Mouse (Mus musculus): Measurements from ENCODE around the gene Fam198b.

Gene Fam198b

DNA sequence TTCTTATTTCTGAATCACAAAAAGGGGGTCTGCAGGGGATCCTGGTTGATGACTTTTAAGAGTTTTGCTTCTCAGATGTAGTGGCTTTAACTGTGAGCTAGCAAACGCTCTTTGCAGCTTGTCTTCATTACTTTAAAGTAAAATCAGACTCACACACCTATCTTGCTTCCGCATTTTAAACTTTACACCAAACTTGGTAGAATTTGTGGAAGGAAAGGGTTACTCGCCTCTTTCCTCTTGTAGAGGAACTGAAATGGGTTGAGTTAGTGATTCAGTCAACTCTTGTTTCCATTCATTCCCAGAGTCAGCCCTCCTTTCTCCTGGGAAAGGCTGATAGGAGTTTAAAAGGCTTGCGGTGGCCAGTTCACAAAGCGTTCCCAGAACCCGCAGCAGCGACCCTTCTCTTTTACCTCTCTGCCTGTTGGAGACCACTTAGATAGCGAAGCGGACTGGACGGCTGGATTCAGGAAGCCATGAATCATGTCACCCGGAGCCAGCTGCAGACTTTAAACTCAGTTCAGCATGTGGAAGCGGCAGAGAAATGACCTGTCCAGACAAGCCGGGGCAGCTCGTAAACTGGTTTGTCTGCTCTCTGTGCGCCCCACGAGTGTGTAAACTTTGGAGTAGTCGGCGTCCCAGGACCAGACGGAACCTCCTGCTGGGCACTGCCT is 1.5 kb downstream of the Fam198b start:
- DNase-seq = peak; percentile 73

DNA sequence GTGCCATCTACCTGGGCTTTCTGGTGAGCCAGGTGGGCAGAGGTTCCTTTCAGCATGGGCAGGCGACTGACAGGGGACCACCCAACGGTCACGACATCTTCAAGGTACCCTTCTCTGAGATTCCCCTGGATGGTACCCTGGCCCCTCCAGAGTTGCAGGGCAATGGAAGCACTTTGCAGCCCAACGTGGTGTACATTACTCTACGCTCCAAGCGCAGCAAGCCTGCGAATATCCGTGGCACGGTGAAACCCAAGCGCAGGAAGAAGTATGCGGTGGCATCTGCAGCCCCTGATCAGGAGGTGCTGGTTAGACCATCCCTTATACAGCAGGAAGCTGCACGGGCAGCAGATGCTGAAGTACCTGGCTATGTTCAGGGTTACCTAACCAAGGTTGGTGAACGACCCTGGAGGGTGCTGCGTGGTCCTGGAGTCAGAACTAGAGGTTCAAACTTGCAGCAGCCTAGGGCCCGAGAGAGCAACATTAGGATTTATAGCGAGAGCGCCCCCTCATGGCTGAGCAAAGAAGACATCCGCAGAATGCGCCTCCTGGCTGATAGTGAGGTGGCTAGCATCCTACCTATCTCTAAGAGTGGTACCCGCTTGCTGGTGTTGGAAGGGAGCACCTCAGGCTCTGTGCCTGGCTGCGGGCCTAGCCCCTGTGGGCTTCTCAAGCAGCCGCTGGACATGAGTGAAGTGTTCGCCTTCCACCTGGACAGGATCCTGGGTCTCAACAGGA is 2.2 kb downstream of the Fam198b start:
- DNase-seq = peak; percentile 26

GRCm38 (mm10) chr3:79887161-79887855 is 3.0 kb downstream of the Fam198b start:
- no peak for DNase-seq

- DNase-seq = no peak
Measured at GRCm38 (mm10) chr3:79887966-79888365, 3.6 kb downstream of the Fam198b start.

DNA sequence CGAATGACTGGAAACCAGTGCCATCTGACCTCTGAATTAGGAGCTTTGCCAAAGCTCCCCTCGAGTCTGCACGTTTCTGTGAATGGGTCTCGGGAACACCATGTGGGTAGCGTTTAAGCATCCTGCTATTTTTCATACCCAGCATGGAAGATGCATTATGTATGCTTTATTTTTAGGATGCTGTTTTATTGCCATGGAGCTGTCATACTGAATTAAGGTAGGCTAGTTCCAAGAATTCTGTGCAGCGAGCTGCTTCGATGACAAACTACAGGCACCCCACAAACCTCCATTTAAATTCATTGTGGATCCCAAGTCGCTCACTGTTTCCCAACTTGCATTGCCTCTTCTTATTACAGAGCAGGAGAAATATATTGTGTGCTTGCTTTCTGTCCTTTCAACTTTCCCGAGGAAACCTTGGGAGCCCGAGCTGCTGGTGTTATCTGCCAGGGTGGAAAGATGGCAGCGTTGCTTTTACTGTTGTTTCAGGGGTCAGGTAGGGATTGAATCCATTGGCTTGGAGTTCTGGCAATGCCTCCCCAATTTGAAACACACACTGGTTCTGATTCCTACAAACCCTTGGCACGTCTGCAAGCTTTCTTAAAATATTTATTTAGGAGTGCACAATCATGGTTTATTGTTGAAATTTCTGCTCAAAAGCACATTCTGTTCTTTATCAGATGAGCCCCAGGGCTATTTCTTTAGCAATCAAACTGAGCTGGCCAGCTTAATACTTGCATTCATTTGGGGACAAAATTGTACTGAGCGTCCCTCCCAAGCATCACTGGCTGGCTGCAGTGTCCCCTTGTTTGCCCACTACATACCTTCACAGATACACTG is 13.4 kb downstream of the Fam198b start:
- no peak for DNase-seq

- DNase-seq = no peak
Measured at GRCm38 (mm10) chr3:79898514-79898913, 14.2 kb downstream of the Fam198b start.

GRCm38 (mm10) chr3:79899906-79900305 is 15.6 kb downstream of the Fam198b start:
- DNase-seq = no peak

- no peak for DNase-seq
Measured at GRCm38 (mm10) chr3:79900502-79900901, 16.2 kb downstream of the Fam198b start.

GRCm38 (mm10) chr3:79901321-79901720 is 17.0 kb downstream of the Fam198b start:
- DNase-seq = no peak

- no peak for DNase-seq
Measured at GRCm38 (mm10) chr3:79901734-79902133, 17.4 kb downstream of the Fam198b start.

GRCm38 (mm10) chr3:79903803-79904202 is 19.5 kb downstream of the Fam198b start:
- DNase-seq = peak; percentile 54

GRCm38 (mm10) chr3:79904238-79904757 is 20.0 kb downstream of the Fam198b start:
- no peak for DNase-seq

- no peak for DNase-seq
Measured at GRCm38 (mm10) chr3:79905397-79905796, 21.1 kb downstream of the Fam198b start.

GRCm38 (mm10) chr3:79906250-79907045 is 22.1 kb downstream of the Fam198b start:
- DNase-seq = no peak

- DNase-seq = peak; percentile 37
Measured at GRCm38 (mm10) chr3:79907223-79907622, 22.9 kb downstream of the Fam198b start.

- DNase-seq = no peak
Measured at GRCm38 (mm10) chr3:79910375-79911141, 26.2 kb downstream of the Fam198b start.

- DNase-seq = no peak
Measured at GRCm38 (mm10) chr3:79911166-79911565, 26.8 kb downstream of the Fam198b start.

- no peak for DNase-seq
Measured at GRCm38 (mm10) chr3:79914012-79914411, 29.7 kb downstream of the Fam198b start.

DNA sequence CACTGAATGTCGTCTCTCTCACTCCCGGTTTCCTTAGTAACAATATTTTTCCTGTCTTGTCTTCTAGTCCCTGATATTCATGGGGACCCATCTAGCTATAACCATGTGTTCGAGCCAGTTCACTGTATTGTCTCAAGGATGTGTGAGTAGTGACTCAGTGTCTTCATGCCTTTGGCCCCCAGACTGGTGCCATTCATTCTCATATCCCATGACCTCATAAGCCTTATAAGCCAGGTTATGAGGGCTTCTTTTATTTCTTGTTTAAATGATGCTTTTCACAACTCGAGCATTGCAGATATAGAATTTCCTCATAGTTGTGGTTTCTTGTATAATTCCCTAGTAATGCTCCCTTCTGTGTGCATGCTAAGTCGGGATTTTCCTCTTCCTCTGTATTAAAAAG is 31.9 kb downstream of the Fam198b start:
- no peak for DNase-seq

DNA sequence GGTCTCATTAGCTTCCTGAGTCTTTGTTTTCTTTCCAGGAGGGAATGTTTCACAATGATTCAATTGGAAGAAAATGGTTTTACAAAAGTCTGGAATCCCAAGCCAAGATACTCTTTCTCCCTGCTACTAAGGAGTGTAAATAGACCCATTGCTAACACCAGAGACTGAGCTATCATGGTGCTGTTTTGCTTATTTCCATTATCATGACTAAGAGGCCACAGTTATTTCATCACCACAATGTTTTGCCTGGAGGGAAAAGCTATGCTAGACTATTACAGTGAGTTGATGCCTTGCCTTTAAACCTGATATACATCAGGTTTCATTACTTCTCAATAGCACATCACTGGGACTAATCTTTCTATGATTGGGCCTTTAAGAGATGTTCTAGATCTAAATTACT is 34.4 kb downstream of the Fam198b start:
- no peak for DNase-seq
